Mouse (Mus musculus): ENCODE results near the gene Dgat2l6. TPM values are rescaled to one million over a fixed set of nuclear protein-coding genes. Genes with fewer than 3 reads are reported as not detected.

The Dgat2l6 gene
- polyA plus RNA-seq (2017; shearing (Covaris generic)): 0.05 TPM

DNA sequence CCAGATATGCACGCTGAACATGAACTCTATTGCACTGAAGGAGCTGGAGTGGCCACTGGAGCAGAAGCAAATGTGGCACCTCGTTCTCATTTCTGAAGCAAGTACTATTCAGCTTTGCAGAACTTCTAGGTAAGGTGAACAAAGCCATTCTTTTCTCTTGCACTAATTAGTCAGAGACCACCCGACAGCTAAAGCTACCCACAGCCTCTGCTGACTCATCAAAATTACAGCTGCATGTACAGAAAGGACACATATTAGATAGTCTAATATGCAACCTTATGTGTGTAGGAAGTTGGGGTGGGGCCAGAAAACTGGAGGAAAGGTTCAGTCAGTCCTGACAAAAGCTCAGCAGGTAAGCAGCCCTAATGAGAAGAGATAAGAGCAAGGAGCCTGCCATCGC lies at the start of gene Dgat2l6:
Gene Dgat2l6 (plus strand): TSS at position 368 of the 400 bp plus-strand sequence.

DNA sequence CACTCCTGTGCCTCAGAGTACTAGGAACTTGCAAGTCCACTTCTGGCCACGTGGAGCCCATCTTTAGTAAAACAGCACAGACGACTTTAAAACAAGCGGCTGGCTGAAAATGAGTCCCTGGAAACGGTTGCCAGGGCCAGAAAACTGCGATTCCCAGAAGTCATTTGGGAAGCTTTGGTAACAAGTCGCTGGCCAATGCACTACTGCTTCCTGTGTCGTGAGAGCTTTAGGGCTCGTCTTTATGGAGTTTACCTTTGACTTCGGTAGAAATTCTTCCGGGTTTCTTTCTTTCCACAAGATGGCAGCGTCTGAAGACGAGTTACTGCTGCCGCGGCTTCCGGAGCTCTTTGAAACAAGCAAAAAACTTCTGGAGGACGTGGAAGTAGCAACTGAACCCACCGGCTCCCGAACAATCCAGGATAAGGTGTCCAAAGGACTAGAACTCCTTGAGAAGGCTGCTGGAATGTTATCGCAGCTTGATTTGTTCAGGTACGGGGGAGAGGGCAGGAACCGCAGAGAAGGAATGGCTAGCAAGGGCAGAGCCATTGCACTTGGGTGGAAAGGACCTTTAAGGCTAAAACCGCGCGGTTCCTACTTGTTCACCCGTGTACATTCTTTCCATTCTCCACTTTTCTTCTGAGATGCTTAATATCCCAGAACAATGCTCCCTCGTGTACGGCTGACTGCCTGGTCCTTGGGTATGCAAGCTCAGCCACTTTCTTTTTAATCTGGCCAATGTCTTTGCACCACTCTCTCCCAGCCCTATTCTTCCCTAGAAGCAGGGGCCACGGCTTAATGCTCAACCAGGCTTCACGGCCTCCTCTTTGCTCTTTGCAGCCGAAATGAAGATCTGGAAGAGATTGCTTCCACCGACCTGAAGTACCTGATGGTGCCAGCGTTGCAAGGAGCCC lies 30.3 kb upstream of the Dgat2l6 start, which contains the start of gene Igbp1:
Gene Igbp1 (plus strand): TSS at position 224 of the 911 bp plus-strand sequence.

DNA sequence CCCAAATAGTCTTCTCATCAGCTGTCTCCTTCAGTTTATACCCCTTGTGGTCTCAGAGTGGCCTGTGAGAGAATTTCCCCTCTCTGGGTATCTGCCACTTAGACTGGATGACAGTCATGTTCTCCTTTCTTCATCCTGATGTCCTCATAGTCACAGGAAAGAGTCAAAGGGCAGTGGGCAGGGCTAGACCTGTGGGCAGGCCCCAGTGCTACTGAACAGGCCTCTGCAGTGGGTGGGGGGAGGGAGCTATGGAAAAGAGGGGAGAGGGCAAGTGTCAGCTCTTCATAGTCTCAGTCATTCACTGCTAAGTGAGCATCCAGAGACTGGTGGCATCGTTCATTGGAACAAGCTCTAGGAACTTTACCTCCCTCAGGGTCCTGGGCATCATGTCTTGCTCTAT lies 47.3 kb downstream of the Dgat2l6 start, which contains the start of gene Awat1:
Gene Awat1 (plus strand): TSS at position 301 of the 400 bp plus-strand sequence.

DNA sequence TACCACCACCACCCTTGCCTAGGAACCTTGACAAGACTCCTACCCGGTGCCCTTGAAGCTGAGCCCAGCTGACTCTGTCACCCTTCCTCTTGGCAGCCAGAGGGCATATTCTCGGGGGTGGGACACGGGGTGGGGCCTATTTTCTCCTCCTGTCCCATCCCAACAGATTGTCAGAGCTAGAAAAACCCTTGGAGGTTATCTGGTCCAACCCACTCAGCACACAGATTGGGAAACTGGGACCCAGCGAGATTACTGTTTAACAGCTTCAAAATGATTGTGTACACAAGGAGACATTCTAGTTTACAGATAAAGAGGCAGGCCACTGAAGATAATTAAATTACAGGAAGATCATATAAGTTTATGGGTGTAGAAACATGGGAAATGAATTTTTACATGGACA lies 70.2 kb downstream of the Dgat2l6 start, which contains the start of gene P2ry4:
Gene P2ry4 (minus strand): TSS at position 79 of the 400 bp plus-strand sequence.

Other genes with a start within 250 kb of the Dgat2l6 start
- not detected for gene Otud6a, start 95.8 kb upstream of the Dgat2l6 start, polyA plus RNA-seq (2017; shearing (Covaris generic))
- gene Awat2, start 82.1 kb upstream of the Dgat2l6 start, polyA plus RNA-seq (2017; shearing (Covaris generic)): 0.12 TPM
- gene Igbp1, start 30.5 kb upstream of the Dgat2l6 start, polyA plus RNA-seq (2017; shearing (Covaris generic)): 33.2 TPM
- not detected for gene Awat1, start 47.4 kb downstream of the Dgat2l6 start, polyA plus RNA-seq (2017; shearing (Covaris generic))
- not detected for gene P2ry4, start 70.0 kb downstream of the Dgat2l6 start, polyA plus RNA-seq (2017; shearing (Covaris generic))
- not detected for gene Arr3, start 80.7 kb downstream of the Dgat2l6 start, polyA plus RNA-seq (2017; shearing (Covaris generic))
- gene Kif4, start 100.9 kb downstream of the Dgat2l6 start, polyA plus RNA-seq (2017; shearing (Covaris generic)): 0.77 TPM
- gene Pdzd11, start 101.7 kb downstream of the Dgat2l6 start, polyA plus RNA-seq (2017; shearing (Covaris generic)): 47.5 TPM
- not detected for gene Gdpd2, start 205.0 kb downstream of the Dgat2l6 start, polyA plus RNA-seq (2017; shearing (Covaris generic))
- 13.1 TPM for gene Dlg3, start 242.9 kb downstream of the Dgat2l6 start, polyA plus RNA-seq (2017; shearing (Covaris generic))

Data from CD4-positive, CD25-positive, alpha-beta regulatory T cell (primary cell).